ENCODE assay signal across 12 mouse cellular contexts in genomic region chr9:4665691-4666090, GRCm38 (mm10).
"Had no signal": no experiment of that assay in that cellular context is flagged by ENCODE, and none has a peak within 500 bp of the region (broad histone marks: within the 10 kb centered on the region; RNA-seq: fewer than 3 reads in every experiment).

No protein-coding gene starts in this region.

- DNase-seq: left cerebral cortex, postnatal 4 days; liver; liver, embryonic 13.5 days; liver, postnatal 0 days; lung, adult 18-20 months; lung, adult 2 months; lung, embryonic 14.5 days; lung, postnatal 10 days; lung, postnatal 14 days; lung, postnatal 36 days; lung, postnatal 4 days; midbrain, embryonic 14.5 days had no signal
